Mouse (Mus musculus): ENCODE data around the gene Vwa3a. TPM values are rescaled to one million over a fixed set of nuclear protein-coding genes. Genes with fewer than 3 reads are reported as not detected.
A peak's percentile ranks its signal among the peaks of the same experiment; 100 is the strongest.

Vwa3a gene
- 1 to 10 TPM; 1.9 to 2.2 TPM for total RNA-seq (2021)
- long read RNA-seq, experiment 1, partial matches to known transcripts: 1 of 1 reads
- long read RNA-seq, experiment 1, other reads (novel, unspliced or antisense): 0 of 1 reads
- long read RNA-seq, experiment 2, partial matches to known transcripts: 1 of 1 reads
- long read RNA-seq, experiment 2, other reads (novel, unspliced or antisense): 0 of 1 reads

GRCm38 (mm10) chr7:120739018-120739417 lies at the start of gene Vwa3a:
Vwa3a (plus strand) TSS chr7:120739318.
- no peak for DNase-seq

- no peak for DNase-seq
Measured at GRCm38 (mm10) chr7:120690634-120691033, 48.5 kb upstream of the Vwa3a start.

- no peak for DNase-seq
Measured at GRCm38 (mm10) chr7:120693831-120694375, 45.2 kb upstream of the Vwa3a start.

DNA sequence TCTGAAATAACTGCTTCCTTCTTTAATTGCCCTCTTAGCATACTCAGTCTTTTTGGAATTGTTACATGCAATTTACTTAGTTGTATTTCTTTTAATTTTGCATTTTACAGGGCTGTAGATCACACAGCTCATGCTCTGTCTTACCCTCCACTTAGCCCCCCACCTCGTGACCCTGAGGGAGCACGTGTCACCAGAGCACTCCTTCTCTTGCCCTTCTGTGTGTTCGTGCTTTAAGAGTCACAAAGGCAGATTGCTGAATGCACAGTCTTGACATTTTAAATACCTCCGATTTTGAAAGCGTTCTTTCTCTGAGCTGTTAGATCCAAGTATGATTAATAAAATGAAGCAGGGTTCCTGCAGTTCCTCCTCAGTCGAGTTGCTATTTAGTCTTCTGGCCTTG lies 43.9 kb upstream of the Vwa3a start:
- no peak for DNase-seq

GRCm38 (mm10) chr7:120695641-120696040 lies 43.5 kb upstream of the Vwa3a start:
- no peak for DNase-seq

GRCm38 (mm10) chr7:120696331-120696730 lies 42.8 kb upstream of the Vwa3a start:
- DNase-seq: no peak

DNA sequence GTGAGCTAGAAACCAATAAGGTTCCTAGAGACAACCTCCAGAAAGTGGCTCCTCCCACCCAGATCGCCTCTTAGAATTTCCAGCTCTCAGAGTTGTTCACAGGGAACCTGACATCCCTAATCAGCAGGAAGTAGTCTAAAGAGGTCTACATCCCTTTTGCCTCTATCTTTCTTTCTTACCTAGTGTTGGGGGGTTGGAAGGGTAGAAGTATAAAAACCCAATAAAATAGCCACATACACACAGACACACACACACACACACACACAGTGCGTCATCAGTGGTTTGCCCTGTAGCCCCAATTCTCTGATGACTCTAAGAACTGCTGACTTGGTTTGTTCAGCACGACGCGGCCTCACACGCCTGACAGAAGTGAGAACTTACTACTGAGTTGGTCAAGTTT lies 39.5 kb upstream of the Vwa3a start:
- no peak for DNase-seq

GRCm38 (mm10) chr7:120703888-120704287 lies 35.2 kb upstream of the Vwa3a start:
- DNase-seq: no peak

GRCm38 (mm10) chr7:120712071-120712470 lies 27.0 kb upstream of the Vwa3a start:
- DNase-seq: no peak

DNA sequence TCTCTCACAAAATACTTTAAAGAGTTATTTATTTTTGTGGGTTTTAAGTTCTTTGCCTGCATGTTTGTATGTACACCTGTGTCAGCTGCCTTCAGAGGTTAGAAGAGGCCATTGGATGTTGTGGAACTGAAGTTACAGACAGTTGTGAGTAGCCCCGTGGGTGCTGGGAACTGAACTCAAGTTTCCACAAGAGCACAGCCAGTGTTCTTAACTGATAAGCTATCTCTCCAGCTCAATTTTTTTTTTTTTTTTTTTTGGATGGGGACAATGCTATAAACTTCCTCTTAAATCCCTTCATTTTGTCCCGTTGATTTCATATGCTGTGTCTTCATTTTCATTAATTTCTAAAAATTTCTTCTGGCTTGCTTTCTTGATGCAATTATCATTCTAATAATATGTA lies 25.9 kb upstream of the Vwa3a start:
- DNase-seq: no peak

DNA sequence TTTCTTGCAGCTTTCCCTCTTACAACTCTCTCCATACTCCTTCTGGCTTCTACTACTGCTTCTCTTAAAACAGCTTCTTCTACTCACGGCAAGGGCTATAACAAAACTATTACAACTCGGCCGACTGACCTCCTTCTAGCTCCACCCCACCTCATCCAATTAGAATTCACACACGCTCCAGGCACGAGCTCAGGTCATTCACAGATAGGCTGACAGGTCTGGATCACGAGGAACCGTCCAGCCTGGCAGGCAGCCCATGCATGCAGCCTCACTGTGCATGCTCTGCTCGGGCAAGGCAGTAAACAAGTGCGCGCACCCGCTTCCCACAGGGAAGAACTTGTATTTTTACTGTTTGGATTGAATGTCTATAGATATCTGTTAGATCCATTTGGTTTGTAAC lies 25.2 kb upstream of the Vwa3a start:
- peak; percentile 66 to 68 for DNase-seq

GRCm38 (mm10) chr7:120717261-120717660 lies 21.9 kb upstream of the Vwa3a start:
- no peak for DNase-seq

DNA sequence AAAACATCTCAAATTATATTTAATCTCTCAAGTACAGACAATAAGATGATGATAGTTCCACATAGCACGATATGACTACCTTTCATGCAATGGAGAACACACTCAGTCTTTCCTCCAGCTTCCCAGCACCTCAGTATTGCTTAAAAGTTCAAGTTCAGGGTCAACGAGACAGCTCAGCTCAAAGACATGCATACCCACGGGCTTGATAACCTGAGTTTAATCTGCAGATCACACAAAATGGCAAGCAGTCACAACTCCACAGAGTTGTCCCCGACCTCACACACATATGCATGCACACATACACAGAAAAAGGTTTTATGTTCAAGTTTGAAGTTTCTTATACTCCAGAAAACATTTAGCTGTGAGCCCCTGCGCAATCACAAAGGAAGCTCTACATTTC lies 18.1 kb upstream of the Vwa3a start:
- DNase-seq: no peak

GRCm38 (mm10) chr7:120721456-120721855 lies 17.7 kb upstream of the Vwa3a start:
- peak in 1 of 2 experiments; percentile 11 for DNase-seq

DNA sequence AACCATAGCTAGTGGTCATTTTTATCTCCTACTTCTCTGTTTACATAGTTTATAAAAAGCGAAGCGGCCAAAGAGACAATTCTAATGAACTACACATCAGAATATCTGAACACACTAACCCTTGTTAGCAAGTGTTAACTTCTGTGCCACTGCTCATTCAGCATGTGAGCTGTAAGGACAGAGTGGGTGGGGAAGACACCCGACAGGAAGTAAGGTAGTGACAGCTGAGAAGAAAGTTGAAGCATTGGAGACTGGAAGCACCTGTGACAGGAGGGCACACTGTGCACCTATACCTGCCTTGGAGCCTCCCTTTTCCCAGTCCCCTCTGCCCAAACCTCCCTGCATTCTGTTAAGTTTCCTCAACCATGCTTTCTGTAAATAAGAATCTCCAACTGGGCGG lies 17.1 kb upstream of the Vwa3a start:
- DNase-seq: no peak

DNA sequence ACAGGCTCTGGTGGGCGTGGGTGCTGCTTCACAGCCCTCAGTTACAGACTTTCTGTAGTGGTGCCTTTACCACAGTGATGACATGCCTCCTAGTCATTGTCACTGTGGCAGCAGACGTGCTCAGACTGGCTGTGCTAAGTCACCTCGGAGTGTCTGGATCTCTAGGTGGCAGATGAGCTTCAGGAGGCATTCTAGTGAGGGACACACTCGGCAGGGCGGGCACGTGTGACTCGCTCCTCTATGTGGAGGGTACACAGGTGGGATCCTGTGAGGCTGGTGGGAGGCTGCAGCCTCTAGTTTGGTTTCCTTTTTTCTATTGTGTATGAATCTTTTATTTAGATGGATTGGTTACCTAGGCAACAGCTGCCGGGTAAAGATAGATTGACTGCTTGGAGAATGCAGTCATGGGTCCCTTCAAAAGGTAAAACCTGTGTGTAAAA lies 16.3 kb upstream of the Vwa3a start:
- no peak for DNase-seq

GRCm38 (mm10) chr7:120727581-120727980 lies 11.5 kb upstream of the Vwa3a start:
- peak in 1 of 2 experiments; percentile 61 for DNase-seq

- peak; percentile 57 to 60 for DNase-seq
Measured at GRCm38 (mm10) chr7:120729635-120730034, 9.5 kb upstream of the Vwa3a start.

GRCm38 (mm10) chr7:120732906-120733305 lies 6.2 kb upstream of the Vwa3a start:
- DNase-seq: no peak

GRCm38 (mm10) chr7:120739558-120740101 lies 512 bp downstream of the Vwa3a start:
- peak; percentile 62 to 84 for DNase-seq

- DNase-seq: no peak
Measured at GRCm38 (mm10) chr7:120743366-120744351, 4.5 kb downstream of the Vwa3a start.

GRCm38 (mm10) chr7:120744606-120745005 lies 5.5 kb downstream of the Vwa3a start:
- DNase-seq: no peak

GRCm38 (mm10) chr7:120746029-120746428 lies 6.9 kb downstream of the Vwa3a start:
- DNase-seq: peak; percentile 77 to 88

Measured in heart, adult 18-20 months (tissue).